Mouse (Mus musculus): Measurements from ENCODE around the gene Ccdc163.

DNA sequence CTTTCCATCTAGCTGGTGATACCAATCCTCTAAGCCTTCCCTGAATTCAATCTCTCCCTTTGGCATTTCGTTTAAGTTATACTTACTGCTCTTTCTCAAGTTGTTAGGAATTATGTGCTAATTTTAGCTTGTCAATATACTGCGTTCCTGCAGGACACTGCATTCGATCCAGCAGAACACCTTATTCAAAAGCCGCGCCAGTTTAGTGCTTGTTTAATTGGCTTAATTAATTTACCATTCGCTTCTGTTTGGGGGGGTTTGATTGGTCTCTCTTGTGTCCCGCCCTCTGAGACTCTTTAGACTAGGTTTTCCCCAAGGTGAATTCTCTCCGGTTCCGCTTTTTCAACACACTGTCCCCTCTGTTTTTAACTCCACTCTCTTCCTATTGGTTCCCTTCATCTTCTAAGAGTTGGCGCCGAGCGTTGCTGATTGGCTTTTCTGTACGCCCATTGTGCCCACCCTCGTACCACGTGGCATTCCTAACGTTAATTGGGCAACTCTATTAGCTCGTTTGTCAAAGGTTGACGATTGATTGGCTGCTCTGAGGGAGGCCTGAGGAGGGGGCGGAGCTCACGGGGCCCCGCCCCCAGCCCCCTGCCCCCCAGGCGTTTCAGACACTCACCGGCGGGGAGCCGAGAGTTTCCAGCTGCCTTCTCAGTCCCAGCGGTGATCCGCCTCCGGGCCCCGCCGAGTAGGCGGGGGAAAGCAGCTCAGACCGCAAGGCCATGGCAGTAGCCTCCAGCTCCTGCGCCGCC lies 12.2 kb downstream of the Ccdc163 start, which contains the start of gene Tesk2:
- TF ChIP-seq CTCF (IDR thresholded peaks at IDR 0.05; ENCODE audit: extremely low read depth, insufficient read depth, insufficient read length, insufficient replicate concordance) = no peak
- no peak for TF ChIP-seq POLR2A (IDR thresholded peaks at IDR 0.05; ENCODE audit: low read depth, low read length)

Data from spleen, adult 2 months (tissue).